Mouse (Mus musculus): Measurements from ENCODE around the gene Slc10a6. TPM values are rescaled to one million over a fixed set of nuclear protein-coding genes. Genes with fewer than 3 reads are reported as not detected.

Gene Slc10a6
- 0.84 and 1.1 TPM in 2 replicates for polyA plus RNA-seq (2015; fragmentation: Nextera tagmentation; extraction: Ambion mirVana)

DNA sequence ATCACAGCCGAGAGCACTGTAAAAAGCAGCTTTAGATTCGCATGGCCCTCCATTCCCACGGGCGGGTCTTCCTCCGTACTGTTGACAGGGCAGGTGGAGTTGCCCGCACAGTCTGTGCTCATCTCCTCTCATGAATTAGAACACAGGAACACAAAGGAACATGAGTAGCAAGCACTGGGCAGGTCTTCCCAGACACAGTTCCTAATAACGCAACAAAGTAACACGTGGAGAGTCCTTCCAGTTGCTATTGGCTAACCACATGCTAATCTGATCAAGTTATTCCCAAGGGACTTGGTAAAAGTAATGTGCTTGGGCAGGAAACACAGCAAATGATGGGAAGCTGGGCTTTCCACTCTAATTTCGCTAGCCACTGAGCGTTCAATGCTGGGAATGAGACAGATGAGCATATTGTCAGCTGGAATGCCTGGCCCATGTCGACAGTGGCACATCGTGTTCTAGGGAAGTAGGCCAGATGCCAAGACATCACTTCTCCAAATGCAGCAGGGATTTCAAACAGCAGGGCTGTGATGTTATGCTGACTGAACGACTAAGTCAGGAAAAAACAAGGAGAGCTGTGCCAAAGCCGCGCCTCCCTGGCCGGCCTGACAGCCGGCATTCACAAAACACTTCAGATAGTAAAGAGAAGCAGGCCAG lies at the start of gene Slc10a6:
TSS of gene Slc10a6 (minus strand) at position 293 of the 654 bp plus-strand sequence.
- peak within 1 kb of the TSS; percentile 49 for H3K27ac ChIP-seq

DNA sequence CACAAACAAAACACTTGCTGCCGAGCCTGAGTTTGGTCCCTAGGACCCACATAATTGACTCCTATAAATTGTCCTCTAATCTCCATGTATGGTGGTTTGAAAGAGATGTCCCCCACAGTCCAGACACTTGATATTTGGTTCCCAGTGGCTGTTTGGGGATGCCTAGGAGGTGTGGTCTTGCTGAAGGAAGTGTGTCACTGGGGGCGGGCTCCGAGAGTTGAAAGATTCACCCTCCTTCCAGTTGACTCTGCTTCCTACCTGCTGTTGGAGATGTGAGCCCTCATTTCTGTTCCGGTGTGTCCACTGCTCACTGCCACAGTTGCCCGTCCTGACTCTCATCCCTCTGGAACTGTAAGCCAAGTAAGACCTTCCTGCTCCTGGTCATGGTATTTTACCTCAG lies 49.8 kb upstream of the Slc10a6 start:
- ATAC-seq (ENCODE audit: insufficient read depth, low FRiP score, low read depth): no peak
- no peak overlapping the region for H3K9ac ChIP-seq
- H3K27ac ChIP-seq: no peak overlapping the region
- no peak overlapping the region for H3K4me2 ChIP-seq
- H3K36me3 ChIP-seq: no peaks in the 10 kb centered on the region
- no peaks in the 10 kb centered on the region for H3K9me3 ChIP-seq
- H3K4me1 ChIP-seq: no peaks in the 10 kb centered on the region
- no peaks in the 10 kb centered on the region for H3K27me3 ChIP-seq (replicated peaks)
- 93% methylated on average over 5 of the region's 5 CpGs for WGBS
- H3K4me3 ChIP-seq (replicated peaks): no peak overlapping the region

More for the DNA sequence above, at the start of gene Slc10a6:
- Histone ChIP-seq H3K4me2 (no peak within 1 kb of the TSS), H3K4me3 (replicated peaks) (no peak within 1 kb of the TSS), H3K36me3 (no peaks in the 10 kb centered on the region), H3K4me1 (peaks cover 5% of the 10 kb centered on the region; the same call in 1 of the 2 replicates), H3K9ac (no peak within 1 kb of the TSS), H3K27me3 (replicated peaks) (no peaks in the 10 kb centered on the region), H3K9me3 (no peaks in the 10 kb centered on the region)
- peak; percentile 50 for ATAC-seq (ENCODE audit: insufficient read depth, low FRiP score, low read depth)
- 44% methylated on average over 17 of the region's 17 CpGs for WGBS

DNA sequence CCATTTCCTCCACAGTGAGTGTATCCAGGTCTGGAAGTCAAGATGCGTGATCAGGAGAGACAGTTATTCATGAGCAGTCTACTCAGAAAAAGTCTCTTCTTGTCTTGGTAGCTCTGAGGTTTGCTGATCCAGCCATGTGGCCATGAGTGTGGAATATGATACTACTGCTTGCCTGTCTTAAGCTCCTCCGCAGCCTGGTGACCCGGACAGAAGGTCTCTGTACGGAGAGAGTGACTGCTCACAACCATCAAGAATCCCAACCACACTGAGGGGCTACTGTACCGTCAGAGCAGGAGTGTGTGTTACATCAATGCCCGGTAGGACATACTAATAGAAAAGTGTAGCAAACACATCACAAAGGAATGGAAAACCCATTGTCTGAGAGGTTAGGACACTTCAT lies 48.7 kb upstream of the Slc10a6 start:
- Histone ChIP-seq H3K9me3 (no peaks in the 10 kb centered on the region), H3K4me2 (no peak overlapping the region), H3K36me3 (no peaks in the 10 kb centered on the region), H3K4me1 (no peaks in the 10 kb centered on the region), H3K27ac (no peak overlapping the region), H3K9ac (no peak overlapping the region), H3K4me3 (replicated peaks) (no peak overlapping the region), H3K27me3 (replicated peaks) (no peaks in the 10 kb centered on the region)
- 76% methylated on average over 6 of the region's 6 CpGs for WGBS
- ATAC-seq (ENCODE audit: insufficient read depth, low FRiP score, low read depth): no peak

DNA sequence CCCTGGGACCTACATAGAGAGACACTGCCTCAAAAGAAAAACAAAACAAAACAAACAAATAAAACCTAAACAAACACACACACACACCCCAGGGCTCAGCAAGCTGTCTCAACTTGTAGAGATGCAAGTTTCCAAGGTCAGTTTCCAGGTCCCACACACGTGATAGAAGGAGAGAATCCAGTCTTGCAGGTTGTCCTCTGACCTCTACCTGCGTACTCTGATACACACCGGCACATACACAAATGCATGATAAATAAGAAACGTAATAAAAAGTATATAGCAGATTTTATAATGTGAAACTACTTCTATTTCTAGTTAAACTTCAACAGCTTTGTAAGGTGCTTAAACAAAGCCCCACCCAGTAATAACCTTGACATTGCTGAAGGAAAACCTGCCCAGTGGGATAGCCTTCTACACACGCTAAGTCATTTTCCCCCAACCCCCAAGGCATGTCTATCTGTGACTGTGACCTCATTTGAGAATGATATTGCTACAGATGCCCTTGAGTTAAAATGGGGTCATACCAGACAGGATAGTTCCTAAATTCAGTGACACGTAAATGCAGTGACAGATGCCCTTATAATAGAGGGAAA lies 47.2 kb upstream of the Slc10a6 start:
- ATAC-seq (ENCODE audit: insufficient read depth, low FRiP score, low read depth): no peak
- Histone ChIP-seq H3K9ac (no peak overlapping the region), H3K27me3 (replicated peaks) (no peaks in the 10 kb centered on the region), H3K4me2 (no peak overlapping the region), H3K9me3 (no peaks in the 10 kb centered on the region), H3K4me1 (no peaks in the 10 kb centered on the region), H3K4me3 (replicated peaks) (no peak overlapping the region), H3K27ac (no peak overlapping the region), H3K36me3 (no peaks in the 10 kb centered on the region)
- 71% methylated on average over 6 of the region's 6 CpGs for WGBS

DNA sequence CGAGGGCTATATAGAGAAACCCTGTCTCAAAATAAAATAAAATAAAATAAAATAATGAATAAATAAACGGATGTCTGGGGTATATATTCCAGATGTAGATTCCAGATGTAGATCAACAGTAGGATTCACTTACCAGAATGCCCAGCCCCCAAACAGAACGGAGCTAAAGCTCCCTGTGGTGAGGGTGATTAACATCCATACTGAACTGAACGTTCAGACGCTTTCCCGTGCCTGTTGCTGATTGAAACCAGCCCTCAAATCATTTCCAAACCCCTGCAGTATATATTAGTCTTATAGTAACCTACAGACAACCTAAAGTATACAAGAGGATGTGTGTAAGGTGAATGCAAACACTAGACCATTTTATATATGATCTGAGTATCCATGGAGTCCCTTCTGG lies 45.3 kb upstream of the Slc10a6 start:
- Histone ChIP-seq H3K27ac (no peak overlapping the region), H3K36me3 (no peaks in the 10 kb centered on the region), H3K4me2 (no peak overlapping the region), H3K27me3 (replicated peaks) (no peaks in the 10 kb centered on the region), H3K9ac (no peak overlapping the region), H3K4me3 (replicated peaks) (no peak overlapping the region), H3K4me1 (no peaks in the 10 kb centered on the region), H3K9me3 (no peaks in the 10 kb centered on the region)
- WGBS: 52% methylated on average over 6 of the region's 6 CpGs
- ATAC-seq (ENCODE audit: insufficient read depth, low FRiP score, low read depth): no peak

DNA sequence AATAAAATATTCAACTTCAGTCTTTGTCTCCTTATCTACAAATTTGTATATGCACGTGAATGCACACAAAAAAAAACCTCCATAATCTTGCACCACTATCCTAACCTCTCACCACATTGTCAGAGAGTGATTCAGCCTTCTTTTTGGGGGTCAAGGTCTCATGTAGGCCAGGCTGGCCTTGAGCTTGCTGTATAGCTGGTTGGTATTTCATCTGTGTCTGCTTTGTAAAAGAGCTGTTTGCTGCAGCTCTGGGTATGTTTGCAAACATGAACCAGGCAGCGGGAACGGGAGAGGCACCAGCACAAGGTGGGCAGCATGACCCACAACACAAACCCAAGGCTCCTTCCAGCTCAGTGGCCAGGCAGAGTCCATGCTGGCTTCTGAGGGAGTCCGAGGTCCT lies 44.4 kb upstream of the Slc10a6 start:
- H3K9ac ChIP-seq: no peak overlapping the region
- no peak overlapping the region for H3K4me2 ChIP-seq
- H3K4me3 ChIP-seq (replicated peaks): no peak overlapping the region
- 73% methylated on average over 4 of the region's 4 CpGs for WGBS
- H3K36me3 ChIP-seq: no peaks in the 10 kb centered on the region
- H3K9me3 ChIP-seq: no peaks in the 10 kb centered on the region
- no peak for ATAC-seq (ENCODE audit: insufficient read depth, low FRiP score, low read depth)
- no peaks in the 10 kb centered on the region for H3K4me1 ChIP-seq
- no peak overlapping the region for H3K27ac ChIP-seq
- no peaks in the 10 kb centered on the region for H3K27me3 ChIP-seq (replicated peaks)

DNA sequence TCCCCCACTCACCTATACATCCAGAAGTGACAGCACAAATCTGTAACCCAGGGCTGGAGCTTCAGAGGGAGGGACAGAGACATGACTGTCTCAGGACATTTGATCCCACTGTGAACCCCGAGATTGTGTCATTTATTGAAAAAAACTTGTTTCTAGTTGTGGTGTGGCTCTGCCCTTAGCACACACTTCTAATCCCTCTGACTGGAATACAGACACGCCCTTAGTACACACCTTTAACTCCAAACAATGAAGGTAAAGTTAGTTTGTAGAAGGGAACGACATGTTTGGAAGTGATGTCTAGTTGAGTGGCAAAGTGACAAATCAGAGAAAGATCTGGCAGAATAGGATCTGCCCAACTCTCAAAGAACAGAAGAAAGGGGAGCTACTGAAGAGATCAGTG lies 42.7 kb upstream of the Slc10a6 start:
- H3K9me3 ChIP-seq: no peaks in the 10 kb centered on the region
- no peaks in the 10 kb centered on the region for H3K4me1 ChIP-seq
- no peaks in the 10 kb centered on the region for H3K27me3 ChIP-seq (replicated peaks)
- no peak overlapping the region for H3K9ac ChIP-seq
- WGBS: 52% methylated on average over 3 of the region's 3 CpGs
- no peak overlapping the region for H3K4me3 ChIP-seq (replicated peaks)
- no peak overlapping the region for H3K4me2 ChIP-seq
- ATAC-seq (ENCODE audit: insufficient read depth, low FRiP score, low read depth): 0 out of 2 replicates have a peak, but pooled peaks have one; percentile 36
- peak overlapping the region; percentile 75 for H3K27ac ChIP-seq
- no peaks in the 10 kb centered on the region for H3K36me3 ChIP-seq

DNA sequence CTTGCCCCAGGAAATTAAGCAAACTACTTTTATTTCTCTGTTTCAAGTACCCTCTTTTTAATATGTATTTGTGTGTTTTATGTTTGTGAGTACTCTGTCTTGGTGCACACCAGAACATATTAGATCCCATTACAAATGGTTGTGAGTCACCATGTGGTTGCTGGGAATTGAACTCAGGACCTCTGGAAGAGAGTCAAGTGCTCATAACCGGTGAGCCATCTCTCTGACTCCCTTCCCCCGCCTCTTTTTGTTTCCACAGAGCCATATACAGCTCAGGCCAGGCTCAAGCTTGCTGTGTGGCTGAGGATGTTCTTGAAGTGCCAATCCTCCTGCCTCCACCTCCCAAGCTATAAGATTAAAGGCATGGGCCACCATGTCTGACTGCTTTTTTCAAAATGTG lies 36.7 kb upstream of the Slc10a6 start:
- no peaks in the 10 kb centered on the region for H3K36me3 ChIP-seq
- H3K4me3 ChIP-seq (replicated peaks): no peak overlapping the region
- WGBS: 76% methylated on average over 2 of the region's 2 CpGs
- no peak overlapping the region for H3K4me2 ChIP-seq
- no peak overlapping the region for H3K9ac ChIP-seq
- no peaks in the 10 kb centered on the region for H3K9me3 ChIP-seq
- H3K27ac ChIP-seq: no peak overlapping the region
- H3K27me3 ChIP-seq (replicated peaks): no peaks in the 10 kb centered on the region
- no peaks in the 10 kb centered on the region for H3K4me1 ChIP-seq
- no peak for ATAC-seq (ENCODE audit: insufficient read depth, low FRiP score, low read depth)

DNA sequence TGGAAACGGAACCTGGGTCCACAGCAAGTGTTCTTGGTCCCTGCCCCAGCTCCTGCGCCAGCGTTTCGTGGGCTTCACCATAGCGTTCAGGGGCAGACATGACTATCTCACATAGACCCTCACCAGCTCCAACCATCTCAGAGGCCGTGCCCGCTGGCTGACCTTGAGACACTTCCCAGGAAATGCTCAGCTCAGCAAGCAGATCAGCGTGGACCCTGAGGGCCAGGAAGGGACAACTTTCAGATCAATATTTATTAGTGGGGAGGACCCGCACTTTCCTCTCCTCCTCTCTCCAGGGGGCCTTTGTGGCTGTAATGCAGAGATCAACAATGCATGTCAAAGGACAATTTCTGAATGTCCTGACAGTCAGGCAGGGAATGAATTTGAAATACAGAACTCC lies 35.7 kb upstream of the Slc10a6 start:
- Histone ChIP-seq H3K4me2 (no peak overlapping the region), H3K36me3 (no peaks in the 10 kb centered on the region), H3K4me1 (no peaks in the 10 kb centered on the region), H3K27ac (no peak overlapping the region), H3K9me3 (no peaks in the 10 kb centered on the region), H3K9ac (no peak overlapping the region), H3K27me3 (replicated peaks) (no peaks in the 10 kb centered on the region), H3K4me3 (replicated peaks) (no peak overlapping the region)
- ATAC-seq (ENCODE audit: insufficient read depth, low FRiP score, low read depth): no peak
- WGBS: 73% methylated on average over 9 of the region's 9 CpGs

DNA sequence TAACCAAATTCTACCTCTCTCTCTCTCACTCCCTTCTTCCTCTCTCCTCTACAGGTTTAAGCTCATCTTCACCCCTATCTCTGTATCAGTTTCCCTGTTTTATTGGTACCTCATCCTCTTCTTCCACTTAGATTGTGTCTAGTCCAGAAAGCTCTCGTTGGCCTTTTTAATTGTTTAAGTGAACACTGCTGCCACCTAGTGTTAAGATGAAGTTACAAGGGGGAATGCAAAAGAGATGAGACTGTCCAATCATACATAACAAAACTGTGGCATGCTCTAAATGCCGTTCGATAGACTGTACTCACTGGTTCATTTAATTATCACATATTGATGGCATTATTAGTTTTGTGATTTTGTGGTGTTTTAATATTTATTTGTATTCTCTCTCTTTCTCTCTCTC lies 30.4 kb upstream of the Slc10a6 start:
- no peak overlapping the region for H3K4me2 ChIP-seq
- no peak for ATAC-seq (ENCODE audit: insufficient read depth, low FRiP score, low read depth)
- no peaks in the 10 kb centered on the region for H3K9me3 ChIP-seq
- H3K36me3 ChIP-seq: no peaks in the 10 kb centered on the region
- no peak overlapping the region for H3K4me3 ChIP-seq (replicated peaks)
- H3K9ac ChIP-seq: no peak overlapping the region
- H3K27ac ChIP-seq: no peak overlapping the region
- no peaks in the 10 kb centered on the region for H3K27me3 ChIP-seq (replicated peaks)
- H3K4me1 ChIP-seq: peaks cover 4% of the 10 kb centered on the region; the same call in 1 of the 2 replicates
- 34% methylated on average over 3 of the region's 3 CpGs for WGBS

DNA sequence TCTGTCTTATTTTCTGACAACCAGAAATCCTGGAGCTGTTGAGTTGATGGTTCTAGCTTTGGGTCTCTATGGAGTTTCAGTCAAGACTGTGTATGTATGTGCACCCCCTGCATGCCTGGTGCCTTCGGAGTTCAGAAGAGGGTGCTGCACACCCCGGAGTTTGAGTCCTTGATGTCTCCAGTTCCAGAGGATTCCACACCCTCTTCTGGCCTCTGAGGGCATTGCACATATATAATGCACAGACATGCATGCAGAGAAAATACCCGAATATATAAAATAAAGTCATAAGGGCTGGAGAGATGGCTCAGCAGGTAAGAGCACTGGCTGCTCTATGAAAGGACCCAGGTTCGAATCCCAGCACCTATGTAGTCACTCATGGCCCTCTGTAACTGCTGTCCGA lies 29.7 kb upstream of the Slc10a6 start:
- 72% methylated on average over 5 of the region's 5 CpGs for WGBS

DNA sequence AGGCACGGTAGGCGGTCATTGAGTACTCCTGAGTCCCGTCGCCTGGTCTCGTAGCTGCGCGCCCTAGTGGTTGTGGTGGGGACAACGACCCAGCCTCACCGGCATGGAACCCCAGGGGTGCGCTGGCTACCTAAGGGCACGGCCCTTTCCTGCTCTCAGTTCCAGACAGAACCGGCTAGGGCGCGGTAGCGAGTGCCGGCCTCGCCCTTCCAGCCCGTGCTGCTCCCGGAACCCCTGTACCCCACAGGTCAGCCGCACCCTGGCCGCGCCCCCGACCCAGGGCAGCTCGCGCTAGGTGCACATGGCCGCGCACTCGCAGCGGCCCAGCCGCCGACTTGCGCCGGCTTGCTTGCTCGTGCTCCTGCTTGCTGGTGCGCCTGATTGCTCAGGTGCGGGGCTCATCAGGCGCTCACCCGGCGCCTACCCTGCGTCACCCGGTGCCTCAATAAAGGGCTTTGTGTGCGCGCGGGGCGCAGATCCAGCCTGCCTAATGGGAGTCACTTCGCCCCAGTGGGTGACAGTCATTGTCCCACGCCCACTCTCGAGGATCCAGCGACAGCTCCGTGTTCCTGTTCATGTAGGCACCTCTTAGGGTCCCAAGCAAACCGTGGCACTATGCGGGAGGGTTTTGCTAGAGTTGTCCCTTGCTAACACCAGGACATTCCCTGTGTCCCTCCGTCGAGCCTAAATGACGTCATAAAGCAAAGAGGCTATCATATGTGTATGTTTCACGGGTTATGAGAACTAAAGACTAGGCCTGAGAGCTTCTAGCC lies 26.3 kb upstream of the Slc10a6 start, which contains the start of gene 1700016H13Rik:
TSS of gene 1700016H13Rik (minus strand) at position 665 of the 773 bp plus-strand sequence.
- H3K27ac ChIP-seq: peak within 1 kb of the TSS; percentile 23
- H3K9me3 ChIP-seq: no peaks in the 10 kb centered on the region
- H3K4me2 ChIP-seq: peak within 1 kb of the TSS; percentile 98
- peak; percentile 86 for ATAC-seq (ENCODE audit: insufficient read depth, low FRiP score, low read depth)
- no peaks in the 10 kb centered on the region for H3K36me3 ChIP-seq
- WGBS: 2% methylated on average over 46 of the region's 56 CpGs
- peak within 1 kb of the TSS; percentile 39; the same call in 1 of the 2 replicates for H3K9ac ChIP-seq
- peaks cover 4% of the 10 kb centered on the region; the same call in 1 of the 2 replicates for H3K4me1 ChIP-seq
- no peaks in the 10 kb centered on the region for H3K27me3 ChIP-seq (replicated peaks)
- H3K4me3 ChIP-seq (replicated peaks): peak within 1 kb of the TSS; percentile 55

More for the DNA sequence above, 29.7 kb upstream of the Slc10a6 start:
- no peak overlapping the region for H3K4me2 ChIP-seq
- H3K4me3 ChIP-seq (replicated peaks): no peak overlapping the region
- H3K27ac ChIP-seq: no peak overlapping the region
- peaks cover 4% of the 10 kb centered on the region; the same call in 1 of the 2 replicates for H3K4me1 ChIP-seq
- H3K9ac ChIP-seq: no peak overlapping the region
- no peaks in the 10 kb centered on the region for H3K36me3 ChIP-seq
- ATAC-seq (ENCODE audit: insufficient read depth, low FRiP score, low read depth): no peak
- no peaks in the 10 kb centered on the region for H3K9me3 ChIP-seq
- no peaks in the 10 kb centered on the region for H3K27me3 ChIP-seq (replicated peaks)
